Mouse (Mus musculus) lung, postnatal 0 days (tissue): ENCODE measurements around the gene Lin28a.

ENCODE experiments used
- CTCF ChIP-seq: IDR thresholded peaks from 2 replicates; pipeline ENCODE4 v1.5.1; 2016; ENCODE audit warnings: antibody characterized with exemption, mild to moderate bottlenecking
- EP300 ChIP-seq: IDR thresholded peaks from 2 replicates; pipeline ENCODE4 v1.6.1; 2016; ENCODE audit warnings: antibody characterized with exemption, mild to moderate bottlenecking, control low read depth

DNA sequence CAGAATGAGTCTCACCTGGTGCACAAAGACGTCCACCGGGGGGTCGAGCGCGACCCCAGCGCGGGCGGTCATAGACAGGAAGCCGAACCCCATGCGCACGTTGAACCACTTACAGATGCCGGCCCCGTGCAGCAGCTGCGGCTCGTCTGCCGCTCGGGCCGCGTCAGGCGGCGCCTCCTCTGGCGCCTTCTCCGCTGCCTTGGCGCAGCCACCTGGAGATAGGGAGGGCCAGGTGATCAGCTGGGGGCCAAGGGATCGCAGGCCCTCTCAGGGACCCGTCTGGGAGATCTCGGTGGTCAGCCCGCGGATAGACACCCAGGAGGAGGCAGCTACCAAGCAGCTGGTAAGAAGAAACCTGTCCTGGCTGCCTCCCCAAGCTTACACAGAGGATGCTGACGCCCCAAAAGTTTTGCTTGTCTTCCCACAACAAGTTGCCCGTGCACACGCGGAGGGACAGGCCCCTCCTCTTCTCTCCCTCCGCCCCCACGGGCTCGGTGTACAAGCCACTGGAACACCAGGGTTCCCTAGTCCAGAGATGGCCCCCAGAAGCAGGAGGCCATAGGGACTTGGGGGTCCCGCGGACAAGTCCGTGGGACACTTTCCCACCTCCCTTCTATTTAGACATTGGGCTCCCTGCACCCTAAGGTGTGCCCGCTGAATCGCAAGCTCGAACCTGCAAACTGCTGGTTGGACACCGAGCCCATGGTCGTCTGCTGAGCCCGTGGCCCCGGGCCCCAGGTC lies 433 bp downstream of the Lin28a start:
- TF ChIP-seq CTCF (no peak), EP300 (no peak)
